Mouse (Mus musculus) c-Kit-negative CD71-positive TER-119-positive erythroid progenitor cells, embryonic 14.5 days (primary cell): ENCODE measurements around the gene Hspbap1.

ENCODE experiments used
- DNase-seq: peaks from one replicate; pipeline ENCODE4 v3.0.0-alpha.2; 2013; ENCODE audit warnings: low read depth, low spot score

The Hspbap1 gene

DNA sequence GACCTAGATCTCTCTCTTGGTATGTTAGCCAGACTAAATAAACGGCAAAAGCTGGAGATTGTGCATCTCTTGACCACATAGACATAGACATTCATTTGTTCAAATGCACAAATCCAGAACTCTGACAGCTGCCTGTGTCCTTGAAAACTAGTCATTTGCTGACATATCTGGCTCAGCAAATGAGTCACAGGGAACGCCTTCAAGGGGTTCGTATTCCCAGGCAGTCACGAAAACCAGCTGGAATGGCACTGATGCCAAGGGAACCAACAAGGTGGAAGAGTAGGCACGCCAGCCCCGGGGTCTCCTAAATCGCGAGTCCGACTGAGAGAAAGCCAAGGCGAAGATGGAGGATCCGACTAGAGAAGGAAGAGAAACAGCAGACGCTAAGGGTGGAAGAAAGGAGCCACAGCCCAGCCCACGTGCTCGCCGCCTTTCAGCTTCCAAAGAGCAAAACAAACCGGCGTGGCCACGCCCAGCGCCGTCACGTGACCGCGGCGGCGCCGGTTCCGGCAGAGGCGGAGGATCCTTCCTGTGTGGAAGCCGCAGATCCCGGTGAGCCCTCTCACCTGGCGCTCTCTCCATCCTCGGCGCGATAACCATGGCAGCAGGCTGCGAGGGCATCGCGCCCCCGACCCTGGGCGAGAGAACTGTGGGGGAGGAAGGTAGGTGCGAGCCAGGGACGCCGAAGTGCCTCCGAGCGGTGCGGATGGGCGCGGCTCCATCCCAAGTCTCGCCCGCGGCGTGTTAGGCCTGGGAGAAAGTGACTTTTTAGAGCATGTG lies at the start of gene Hspbap1:
TSS of gene Hspbap1 (plus strand) at position 498 of the 780 bp plus-strand sequence.
- DNase-seq = peak; percentile 86

DNA sequence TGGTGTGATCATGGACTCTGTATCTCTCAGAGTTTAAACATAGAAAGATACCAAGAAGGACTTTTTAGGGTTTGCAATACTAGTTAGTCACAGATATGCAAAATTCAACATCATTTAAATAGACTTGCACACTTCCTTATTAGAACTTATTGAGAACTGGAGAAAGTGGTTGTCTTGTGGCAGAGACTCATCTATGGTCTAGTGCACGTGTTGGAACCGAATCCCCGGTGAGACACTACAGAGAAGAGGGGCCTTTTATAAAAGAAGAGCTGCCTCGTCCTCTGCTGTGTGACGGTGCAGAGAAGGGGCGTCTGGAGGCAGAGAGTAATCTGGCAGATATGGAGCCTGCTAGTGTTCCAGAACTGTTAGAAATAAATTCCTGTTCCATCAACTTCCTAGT lies 45.6 kb upstream of the Hspbap1 start:
- no peak for DNase-seq

DNA sequence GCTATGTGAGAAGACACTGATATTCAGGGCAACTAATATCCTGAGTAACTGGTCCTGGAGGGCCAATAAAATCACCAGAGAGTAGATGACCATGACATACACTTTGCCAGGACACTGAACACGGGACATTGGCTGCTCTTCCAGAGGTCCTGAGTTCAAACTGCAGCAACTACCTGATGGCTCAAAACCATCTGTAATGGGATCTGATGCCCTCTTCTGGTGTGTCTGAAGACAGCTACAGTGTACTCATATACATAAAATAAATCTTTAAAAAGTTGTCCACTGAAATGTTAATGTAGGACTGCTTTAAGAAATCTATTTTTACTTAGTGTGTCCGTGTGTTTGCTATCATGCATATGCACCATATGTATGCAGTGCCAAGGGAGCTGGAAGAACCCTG lies 43.6 kb upstream of the Hspbap1 start:
- DNase-seq = no peak

DNA sequence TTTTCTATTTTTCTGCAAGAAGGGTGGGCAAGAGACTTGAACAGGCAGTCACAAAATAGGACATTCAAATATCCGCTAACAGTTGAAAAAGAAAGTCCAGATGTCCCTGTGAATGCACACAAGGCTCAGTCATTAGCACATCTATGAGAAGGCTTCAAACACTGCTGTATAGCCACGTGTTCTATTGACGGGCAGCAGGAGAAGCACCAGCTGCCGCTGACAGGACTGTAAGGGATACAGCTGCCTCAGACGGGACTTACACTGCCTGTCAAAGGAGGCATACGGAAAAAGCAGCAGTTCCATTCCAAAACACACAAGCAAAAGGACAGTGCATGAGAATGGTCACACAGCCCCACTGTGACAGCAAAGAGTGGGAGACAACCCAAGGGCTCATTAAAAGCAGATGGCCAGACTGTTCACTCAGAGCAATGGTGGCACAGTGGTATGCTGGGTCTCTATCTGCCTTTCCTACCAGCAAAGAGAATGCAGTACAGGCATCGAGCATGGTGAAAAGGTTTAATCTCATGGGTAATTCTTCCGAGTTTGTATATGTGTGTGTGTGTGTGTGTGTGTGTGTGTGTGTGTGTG lies 40.9 kb upstream of the Hspbap1 start:
- DNase-seq = no peak

GRCm38 (mm10) chr16:35732096-35732495 lies 38.1 kb upstream of the Hspbap1 start:
- no peak for DNase-seq

- DNase-seq = peak; percentile 66
Measured at GRCm38 (mm10) chr16:35734038-35734437, 36.1 kb upstream of the Hspbap1 start.

- no peak for DNase-seq
Measured at GRCm38 (mm10) chr16:35738096-35738767, 31.9 kb upstream of the Hspbap1 start.

- DNase-seq = no peak
Measured at GRCm38 (mm10) chr16:35739548-35739947, 30.6 kb upstream of the Hspbap1 start.

GRCm38 (mm10) chr16:35740357-35740756 lies 29.8 kb upstream of the Hspbap1 start:
- DNase-seq = no peak

GRCm38 (mm10) chr16:35740943-35741342 lies 29.2 kb upstream of the Hspbap1 start:
- DNase-seq = no peak

GRCm38 (mm10) chr16:35741621-35742020 lies 28.6 kb upstream of the Hspbap1 start:
- DNase-seq = no peak

- DNase-seq = no peak
Measured at GRCm38 (mm10) chr16:35742251-35742937, 27.8 kb upstream of the Hspbap1 start.

DNA sequence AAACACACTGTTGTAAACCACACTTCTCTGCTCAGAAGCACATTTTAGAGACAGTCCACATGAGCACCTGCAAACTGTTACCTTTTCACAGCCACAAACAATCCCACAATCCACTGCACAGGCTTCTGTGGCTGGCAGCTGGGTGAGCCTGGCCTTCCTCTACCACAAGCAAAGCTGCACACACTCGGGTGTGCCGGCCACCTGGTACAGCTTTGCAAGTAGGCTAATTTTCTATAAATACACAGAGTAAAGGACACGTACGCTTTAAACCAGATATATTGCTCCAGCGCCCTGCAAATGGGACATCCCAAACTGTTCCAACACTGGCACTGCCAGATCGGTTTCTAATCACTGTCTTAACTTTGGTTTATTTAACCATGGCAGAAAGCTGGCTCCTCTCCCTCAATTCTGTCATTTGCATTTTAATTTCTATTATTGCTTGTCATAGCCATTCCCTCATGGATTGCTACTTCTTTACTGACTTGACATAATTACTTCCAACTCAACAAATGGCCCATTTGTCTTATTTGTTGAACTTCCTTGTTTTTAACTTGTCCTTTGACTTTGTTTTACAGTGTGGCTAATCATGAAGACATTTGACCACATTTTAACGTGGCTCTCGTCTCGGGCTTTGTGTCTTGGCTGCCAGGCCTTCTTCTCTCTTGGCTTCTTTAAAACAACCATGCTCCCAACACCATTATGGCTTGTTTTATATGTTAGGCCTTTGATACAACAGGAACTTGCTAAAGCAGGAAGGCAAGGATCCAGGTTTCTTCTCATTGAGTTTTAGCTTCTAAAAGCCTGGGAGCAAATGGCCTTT lies 22.5 kb upstream of the Hspbap1 start:
- DNase-seq = no peak

- no peak for DNase-seq
Measured at GRCm38 (mm10) chr16:35748237-35748603, 22.0 kb upstream of the Hspbap1 start.

GRCm38 (mm10) chr16:35749385-35749784 lies 20.8 kb upstream of the Hspbap1 start:
- DNase-seq = no peak

DNA sequence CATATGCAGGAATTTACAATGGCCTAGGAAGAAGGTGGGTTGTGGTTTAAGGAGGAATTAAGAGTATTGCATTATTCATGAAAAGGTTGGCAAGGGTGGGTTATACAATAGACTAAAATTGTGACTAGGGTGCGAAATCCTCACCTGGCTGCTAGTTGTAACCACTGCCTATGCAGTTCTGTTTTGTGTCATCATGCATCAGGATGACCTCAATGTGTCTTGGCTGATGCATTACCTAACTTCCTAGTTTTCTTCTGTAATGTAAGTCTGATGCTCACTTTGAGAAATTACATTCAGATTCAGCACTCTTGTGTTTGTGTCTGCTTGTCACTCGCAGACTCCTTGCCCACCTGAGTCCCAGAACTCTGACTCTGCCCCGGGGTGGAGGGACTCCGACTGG lies 18.3 kb upstream of the Hspbap1 start:
- DNase-seq = no peak

DNA sequence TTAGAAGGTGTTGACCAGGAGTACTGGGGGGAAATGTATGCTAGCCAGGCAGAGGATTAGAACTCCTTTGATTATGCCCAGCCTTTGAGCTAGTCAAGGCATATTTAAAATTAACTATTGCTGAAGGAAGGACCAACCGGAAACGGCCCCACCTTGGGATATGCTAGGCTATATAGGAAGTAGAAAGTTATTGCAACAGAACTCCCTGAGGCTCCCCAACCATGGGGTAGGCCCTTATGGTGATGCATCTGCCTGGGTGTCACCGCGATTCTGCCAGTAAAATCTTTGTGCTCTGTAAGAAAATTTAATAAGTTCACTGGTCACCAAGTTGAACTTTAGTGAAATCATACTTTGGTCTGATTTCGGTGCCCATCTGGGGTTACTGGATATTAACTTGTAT lies 16.2 kb upstream of the Hspbap1 start:
- no peak for DNase-seq

- no peak for DNase-seq
Measured at GRCm38 (mm10) chr16:35755502-35756334, 14.5 kb upstream of the Hspbap1 start.

DNA sequence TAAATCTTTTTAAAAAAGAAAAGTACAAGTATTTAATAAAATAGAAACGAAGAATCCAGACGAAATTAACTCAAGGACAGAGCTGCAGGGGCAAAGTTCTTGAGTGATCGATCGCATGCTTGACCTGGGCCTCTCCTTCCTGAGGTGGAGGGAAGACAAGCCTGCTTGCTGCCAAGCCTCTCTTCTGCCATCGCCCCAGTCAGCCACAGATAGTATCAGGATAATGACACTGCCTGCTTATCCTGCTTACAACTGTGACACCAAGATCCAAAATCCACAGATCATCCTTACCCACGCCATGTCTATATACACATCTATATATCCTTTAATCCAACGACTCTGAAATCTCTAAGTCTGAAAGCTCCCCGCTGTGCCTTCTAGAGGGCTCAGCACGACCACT lies 13.5 kb upstream of the Hspbap1 start:
- DNase-seq = no peak

- DNase-seq = no peak
Measured at GRCm38 (mm10) chr16:35759401-35759800, 10.8 kb upstream of the Hspbap1 start.
